Mouse (Mus musculus): ENCODE data around the gene Mrps26.

Gene Mrps26

GRCm38 (mm10) chr2:130577021-130577420 lies 13.5 kb downstream of the Mrps26 start:
- DNase-seq = no peak

DNA sequence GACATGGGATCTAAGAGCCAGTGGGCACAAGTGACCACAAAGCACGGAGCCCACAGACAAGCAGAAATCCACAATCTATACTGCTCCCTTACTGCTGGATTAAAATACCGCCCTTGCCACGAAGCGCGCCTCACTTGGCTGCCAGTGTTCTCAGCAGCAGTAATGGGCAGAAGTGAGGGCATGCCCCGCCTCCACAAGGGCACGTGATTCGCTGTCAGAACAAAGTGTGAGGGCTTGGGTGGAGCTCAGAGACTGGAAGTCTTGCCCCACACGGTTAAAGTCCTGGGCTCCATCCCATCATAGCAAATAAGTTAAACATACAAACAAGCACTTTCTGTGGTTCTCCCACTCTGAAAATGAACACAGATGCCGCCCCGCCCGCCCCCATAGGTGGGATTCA lies 14.1 kb downstream of the Mrps26 start:
- DNase-seq = peak; percentile 57

GRCm38 (mm10) chr2:130578148-130578547 lies 14.6 kb downstream of the Mrps26 start:
- peak; percentile 75 for DNase-seq

DNA sequence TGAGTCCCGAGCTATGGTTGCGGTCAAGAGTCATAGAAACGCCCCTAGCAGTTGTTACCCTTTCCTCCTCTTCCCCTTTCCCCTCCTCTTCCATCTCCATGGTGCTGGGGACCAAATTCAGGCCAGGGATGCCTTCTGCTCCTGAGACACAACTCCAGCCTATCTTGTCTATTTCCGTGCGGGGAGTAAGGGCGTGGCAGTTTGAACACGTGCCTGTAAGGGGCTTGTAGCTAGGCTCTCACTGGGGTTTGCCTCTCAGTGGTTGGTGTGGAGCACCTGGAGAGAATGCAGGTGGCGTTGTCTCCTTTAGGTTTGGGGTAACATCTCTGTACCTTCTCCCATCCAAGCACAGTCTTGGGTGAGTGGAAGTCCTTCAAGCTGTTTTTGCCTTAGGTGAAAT lies 16.2 kb downstream of the Mrps26 start:
- no peak for DNase-seq

DNA sequence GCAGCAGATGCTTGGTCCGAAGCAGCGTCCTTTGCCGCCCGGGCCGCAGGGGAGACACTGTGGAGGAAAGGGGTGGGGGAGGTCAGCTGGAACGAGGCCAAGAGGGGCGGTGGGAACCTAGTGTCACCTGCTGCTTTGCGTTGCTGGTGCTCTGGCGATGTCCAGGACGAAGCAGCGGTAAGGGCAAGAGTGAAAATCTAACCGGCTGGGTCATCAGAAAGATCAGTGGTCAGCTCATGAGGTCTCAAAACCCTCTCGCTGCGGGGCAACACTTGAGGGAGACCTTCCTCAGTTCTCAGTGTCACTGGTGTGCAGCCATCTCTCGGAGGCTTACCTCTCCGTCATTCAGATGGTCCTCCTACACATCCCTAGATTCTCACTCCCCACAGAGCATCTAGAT lies 17.7 kb downstream of the Mrps26 start:
- no peak for DNase-seq

- DNase-seq = no peak
Measured at GRCm38 (mm10) chr2:130582552-130582951, 19.0 kb downstream of the Mrps26 start, which contains the start of gene Avp. Gene Avp, minus strand, starts transcription at chr2:130582554.

GRCm38 (mm10) chr2:130583902-130584560 lies 20.5 kb downstream of the Mrps26 start:
- DNase-seq = no peak

GRCm38 (mm10) chr2:130586016-130586415 lies 22.5 kb downstream of the Mrps26 start:
- DNase-seq = no peak

DNA sequence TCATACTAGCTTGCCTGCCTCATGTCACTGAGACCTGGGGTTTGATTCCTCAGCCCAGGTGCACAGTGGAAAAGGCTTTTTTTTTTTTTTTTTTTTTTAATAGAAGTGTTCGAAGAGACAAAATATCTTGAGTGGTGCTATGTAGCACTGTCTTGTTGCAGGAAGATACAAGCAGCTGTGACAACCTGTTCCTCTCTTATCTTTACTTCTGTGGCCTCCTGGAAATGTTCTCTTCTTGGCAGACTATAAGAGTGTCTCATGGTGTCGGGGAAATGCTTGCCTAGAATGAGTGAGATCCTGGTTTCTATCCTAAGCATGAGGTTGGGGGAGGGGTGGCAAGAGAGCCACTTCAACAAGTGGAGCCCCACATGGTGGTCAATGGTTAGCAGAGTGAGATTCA lies 24.8 kb downstream of the Mrps26 start:
- DNase-seq = no peak

- no peak for DNase-seq
Measured at GRCm38 (mm10) chr2:130589157-130589556, 25.6 kb downstream of the Mrps26 start.

DNA sequence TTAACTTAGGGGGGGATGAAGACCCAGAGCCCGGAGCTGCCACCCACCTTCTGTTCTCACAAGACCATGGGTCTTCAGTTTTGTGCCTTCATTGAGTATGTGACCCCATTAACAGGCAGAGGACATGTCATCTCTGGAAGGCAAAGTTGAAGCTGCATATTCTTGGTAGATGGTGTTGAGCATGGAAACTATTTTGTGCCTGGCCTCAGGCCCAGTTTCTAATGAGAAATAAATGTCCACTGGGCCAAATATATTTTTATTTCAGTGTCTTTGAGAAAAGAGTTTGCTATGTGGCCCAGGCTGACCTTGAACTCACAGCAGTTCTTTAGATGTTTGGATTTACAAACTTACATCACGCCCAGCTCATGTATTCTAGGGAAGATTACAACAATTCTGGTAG lies 26.2 kb downstream of the Mrps26 start:
- DNase-seq = no peak

- DNase-seq = no peak
Measured at GRCm38 (mm10) chr2:130591016-130591415, 27.5 kb downstream of the Mrps26 start.

GRCm38 (mm10) chr2:130595596-130595995 lies 32.1 kb downstream of the Mrps26 start:
- no peak for DNase-seq

GRCm38 (mm10) chr2:130597601-130598010 lies 34.1 kb downstream of the Mrps26 start:
- DNase-seq = peak; percentile 16

- DNase-seq = no peak
Measured at GRCm38 (mm10) chr2:130598399-130598798, 34.9 kb downstream of the Mrps26 start.

GRCm38 (mm10) chr2:130602195-130602594 lies 38.7 kb downstream of the Mrps26 start:
- DNase-seq = no peak

DNA sequence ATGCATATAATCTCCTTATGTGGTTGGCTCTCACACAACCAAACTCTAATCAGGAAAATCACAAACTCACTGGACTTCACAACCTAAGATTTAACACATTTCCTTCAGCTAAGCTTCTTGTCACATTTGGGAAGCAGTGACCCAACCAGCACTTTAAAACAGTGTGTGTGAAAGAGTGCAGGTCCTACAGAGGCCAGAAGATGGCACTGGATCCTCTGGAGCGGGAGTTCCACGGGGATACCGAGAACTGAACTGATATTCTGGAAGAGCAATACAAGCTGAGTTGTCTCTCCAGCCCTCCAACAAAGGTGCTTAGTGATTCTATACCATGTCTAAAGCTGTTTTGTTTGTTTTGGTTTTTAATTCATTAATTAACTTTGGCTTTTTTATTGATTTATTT lies 49.5 kb downstream of the Mrps26 start:
- DNase-seq = peak; percentile 39
